Mouse (Mus musculus) heart, postnatal 25 days (tissue): ENCODE data around the gene Fbxo36. TPM values are rescaled to one million over a fixed set of nuclear protein-coding genes. Genes with fewer than 3 reads are reported as not detected.

Experiments used
- DNase-seq: peaks from one replicate; pipeline ENCODE4 v3.0.0; 2022; ENCODE audit warnings: low spot score
- intact Hi-C: fragments of 180-260 bp; cut with DNase I; formaldehyde crosslinking; loops from one replicate; pipeline ENCODE4 v1.15.1; 2025
- total RNA-seq, 2 experiments: library from RNA; stranded (reverse); gene quantifications; 2 replicates each; pipeline ENCODE4 v1.2.3; 2021

The Fbxo36 gene
- total RNA-seq, 2 experiments from 2014 or later: 0.98 to 1.7 TPM

DNA sequence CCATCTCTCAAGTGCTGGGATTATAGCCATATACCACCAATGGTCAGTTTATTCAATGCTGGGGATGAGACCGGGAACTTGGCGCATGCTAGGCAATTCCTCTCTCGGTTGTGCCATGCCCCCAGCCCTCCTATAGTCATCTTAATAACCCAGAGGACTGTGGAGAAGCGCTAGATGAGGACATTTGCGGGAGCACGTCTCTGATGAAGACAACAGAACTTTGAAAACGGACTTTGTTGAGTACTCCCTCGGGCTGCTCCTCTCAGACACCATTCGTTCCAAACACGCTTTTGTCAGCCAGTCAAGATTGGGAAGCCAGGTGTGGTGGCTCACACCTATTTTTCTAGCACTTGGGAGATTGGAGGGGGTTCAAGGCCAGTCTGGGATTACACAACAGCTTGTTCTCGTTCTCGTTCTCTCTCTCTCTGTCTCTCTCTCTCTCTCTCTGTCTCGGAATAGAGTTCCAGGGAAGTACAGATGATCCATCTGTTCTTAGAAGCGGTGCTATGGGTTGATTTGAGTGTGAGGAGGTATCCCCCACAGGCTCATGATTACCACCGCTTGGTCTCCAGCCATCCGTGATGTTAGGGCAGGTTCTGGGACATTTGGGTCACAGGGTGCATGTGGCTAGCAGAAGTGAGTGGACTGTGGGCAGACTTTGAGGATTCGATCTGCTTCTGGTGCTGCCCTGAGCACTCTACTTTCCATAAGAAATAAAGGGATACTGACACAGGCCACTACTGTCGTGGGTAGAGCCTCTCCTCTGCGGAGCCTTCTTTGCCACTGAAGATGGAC is 97.3 kb downstream of the Fbxo36 start:
- no peak for DNase-seq
- intact Hi-C loops: no loop called here

DNA sequence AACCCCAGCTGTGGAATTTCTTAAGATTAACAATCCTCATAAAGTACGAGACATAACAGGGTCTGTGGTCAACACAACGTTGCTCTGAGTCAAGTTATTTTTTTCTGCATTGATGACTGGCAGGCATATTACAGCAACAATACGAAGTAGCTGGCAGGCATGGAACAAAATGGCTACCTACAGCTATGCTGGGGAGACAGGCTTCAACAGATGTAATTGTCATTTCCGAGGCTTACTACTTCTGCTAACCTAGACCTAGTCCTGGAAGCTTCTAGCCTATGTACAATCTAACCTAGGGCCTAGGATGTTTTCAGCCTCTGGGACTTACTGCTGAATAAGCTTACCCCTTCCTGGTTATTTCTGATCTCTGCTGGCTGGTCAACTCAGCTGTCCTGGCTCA is 99.8 kb downstream of the Fbxo36 start:
- intact Hi-C loops: no loop called here
- DNase-seq: no peak

DNA sequence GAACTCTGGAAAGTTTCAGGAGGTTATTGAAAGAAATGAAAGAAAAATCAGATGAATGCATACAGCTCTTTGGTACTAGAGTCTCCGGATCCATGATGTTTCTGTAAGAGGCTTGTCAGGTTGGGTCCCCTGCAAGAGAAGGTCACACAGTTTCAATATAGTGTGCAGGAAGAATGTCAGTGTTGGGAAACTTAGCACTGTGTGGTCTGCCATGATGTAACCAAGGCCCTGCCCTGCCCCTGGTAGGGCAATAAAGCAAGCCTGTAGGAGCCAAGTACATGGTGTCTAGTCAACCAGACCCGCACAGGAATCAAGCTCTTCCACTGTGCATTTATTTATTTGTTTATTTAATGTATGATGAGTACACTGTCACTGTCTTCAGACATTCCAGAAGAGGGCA is 100.7 kb downstream of the Fbxo36 start:
- intact Hi-C loops: no loop called here
- no peak for DNase-seq

DNA sequence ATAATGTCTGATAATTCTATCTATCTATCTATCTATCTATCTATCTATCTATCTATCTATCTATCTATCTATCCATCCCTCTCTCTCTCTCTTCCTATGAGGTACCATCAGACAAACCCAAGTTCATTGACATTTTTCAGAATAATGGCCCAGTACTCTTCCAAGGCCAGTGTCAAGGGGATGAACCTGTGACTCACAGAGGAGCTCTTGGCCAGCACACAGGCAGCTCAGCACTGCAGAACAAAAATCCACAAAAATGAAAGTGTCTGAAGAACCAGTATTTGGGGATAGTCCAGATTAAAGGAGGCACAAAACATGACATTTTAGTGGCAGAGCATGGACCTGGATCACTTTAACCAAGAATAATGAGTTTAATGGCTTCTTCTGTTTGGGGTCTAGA is 103.0 kb downstream of the Fbxo36 start:
- no peak for DNase-seq
- intact Hi-C loops: no loop called here

DNA sequence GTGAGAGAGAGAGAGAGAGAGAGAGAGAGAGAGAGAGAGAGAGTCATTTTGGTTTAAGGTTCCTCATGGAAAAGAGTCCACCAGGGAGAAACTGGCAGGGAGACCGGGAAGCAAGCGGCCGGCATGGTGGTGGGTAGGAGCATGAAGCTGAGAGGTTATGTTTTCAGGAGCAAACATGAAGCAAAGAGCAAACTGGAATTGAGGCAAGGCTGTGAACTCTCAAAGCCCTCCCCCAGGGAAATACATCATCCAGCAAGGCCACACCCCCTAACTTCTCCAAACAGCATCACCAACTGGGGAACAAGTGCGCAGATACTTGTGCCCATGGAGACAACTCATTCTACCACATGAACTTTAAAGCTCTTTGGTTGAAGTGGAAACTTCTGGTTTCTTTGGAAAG is 103.9 kb downstream of the Fbxo36 start:
- DNase-seq: no peak

DNA sequence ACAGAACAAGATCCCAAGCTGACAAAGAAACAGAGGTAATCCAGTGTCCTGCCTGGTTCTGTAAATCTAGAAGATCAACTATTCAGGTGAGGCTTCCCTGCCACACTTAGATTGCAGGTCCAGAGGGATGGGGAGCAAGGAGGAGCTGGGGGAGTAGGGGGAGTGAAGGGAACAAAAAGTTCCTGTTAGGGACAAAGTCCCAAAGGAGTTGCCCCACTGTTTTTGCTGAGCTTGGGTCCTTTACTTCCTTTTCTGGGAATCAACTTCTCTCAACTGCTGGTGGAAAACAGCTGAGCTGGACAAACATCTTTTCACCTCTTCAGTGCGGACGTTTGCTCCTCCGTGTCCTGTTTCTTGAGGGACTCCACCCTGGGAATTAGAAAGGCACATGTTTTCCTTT is 106.3 kb downstream of the Fbxo36 start:
- intact Hi-C loops: no loop called here
- no peak for DNase-seq

More for the DNA sequence above, 103.9 kb downstream of the Fbxo36 start:
- intact Hi-C loops: no loop called here

DNA sequence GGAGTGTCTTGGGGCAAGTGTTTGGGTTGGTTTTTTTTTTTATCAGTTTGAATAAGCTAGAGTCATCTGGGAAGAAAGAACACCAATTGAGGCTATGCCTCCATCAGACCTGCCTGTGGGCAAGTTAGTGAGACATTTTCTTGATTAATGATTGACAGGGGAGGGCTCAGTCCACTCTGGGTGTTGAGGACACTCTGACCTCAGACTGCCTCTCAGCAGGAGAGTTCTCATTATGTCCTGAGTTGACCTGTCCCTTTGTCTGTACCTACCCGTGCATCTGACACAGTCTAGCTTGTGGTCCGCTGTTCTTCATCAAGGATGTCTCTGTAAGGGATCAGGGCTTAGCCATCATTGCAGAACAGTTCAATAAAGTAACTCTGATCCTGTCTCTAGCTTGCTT is 107.7 kb downstream of the Fbxo36 start:
- intact Hi-C loops: no loop called here
- no peak for DNase-seq

Other genes starting within 250 kb of the Fbxo36 start
- under 1 TPM in 1 of 2 experiments, not detected in 1; 0.13 TPM for gene Dner, start 143.6 kb upstream of the Fbxo36 start, total RNA-seq
- 100 to 1,000 TPM; 185 to 203 TPM for gene Trip12, start 675 bp downstream of the Fbxo36 start, total RNA-seq
- under 1 TPM in 1 of 2 experiments, not detected in 1; 0.62 TPM for gene Slc16a14, start 95.3 kb downstream of the Fbxo36 start, total RNA-seq